Mouse (Mus musculus): ENCODE results near the gene Mmp9.

DNA sequence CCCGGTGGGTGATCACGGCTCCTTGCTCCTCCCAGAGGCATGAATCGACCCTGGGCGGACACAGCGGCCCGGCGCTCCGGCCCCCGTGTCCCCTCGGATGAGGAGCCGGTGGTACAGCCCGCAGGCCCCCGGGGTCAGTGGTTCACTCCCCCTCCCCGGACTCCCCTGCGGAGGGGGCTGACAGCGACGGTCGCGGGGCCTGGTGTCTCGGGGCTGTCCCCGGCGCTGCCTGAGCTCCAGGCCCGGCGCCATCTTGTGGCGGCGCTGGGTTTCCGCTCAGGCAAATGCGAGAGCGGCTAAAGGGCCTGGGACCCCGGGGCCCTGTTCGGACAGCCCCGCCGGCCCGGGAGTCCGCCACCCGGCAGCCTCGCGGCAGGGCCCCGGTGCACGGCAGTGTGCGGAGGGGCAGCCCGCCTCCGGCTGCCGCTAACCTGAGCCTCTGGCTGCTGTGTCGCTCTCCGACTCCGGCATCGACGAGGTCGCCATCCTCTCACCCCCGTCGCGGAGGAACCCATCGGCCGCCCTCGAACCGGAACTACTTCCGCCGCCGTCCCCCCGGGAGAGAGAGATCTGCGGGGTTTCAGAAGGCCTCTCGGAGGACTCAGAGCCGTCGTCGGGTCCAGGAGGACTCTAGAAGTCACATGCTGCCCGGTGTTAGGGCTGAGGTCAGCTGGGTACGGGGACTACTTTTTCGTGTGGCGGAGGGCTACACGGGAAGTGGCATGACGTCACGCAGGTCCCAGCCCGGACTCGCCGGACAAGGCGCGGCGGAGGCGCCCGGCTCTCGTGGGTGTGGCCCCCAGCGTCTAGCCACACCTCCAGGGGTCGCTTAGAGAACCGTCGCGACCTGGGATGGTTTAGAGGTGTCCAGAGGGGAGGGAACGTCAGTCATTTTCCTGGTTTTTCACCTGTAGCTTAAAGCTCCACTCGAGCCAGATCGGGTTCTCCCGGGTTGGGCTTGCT, 29.2 kb upstream of the Mmp9 start, which contains the start of gene Zfp335:
- TF ChIP-seq POLR2A (IDR thresholded peaks at IDR 0.05; ENCODE audit: borderline replicate concordance, control insufficient read depth, low read depth, low read length), result no peak; the same call in 1 of the 2 replicates
- no peak for TF ChIP-seq CTCF (IDR thresholded peaks at IDR 0.05; ENCODE audit: control insufficient read depth, insufficient read depth, low read length)
